Mouse (Mus musculus) heart, adult 9 months (tissue): ENCODE measurements around the gene Cpne9.
A peak's percentile ranks its signal among the peaks of the same experiment; 100 is the strongest.
"Not testable (repeated sequence)": the region's sequence is repeated elsewhere in the genome, so short reads cannot be mapped to it uniquely, and the experiment has no call there.

ENCODE experiments used
- DNase-seq, 2 experiments: peaks; one replicate each; pipeline ENCODE4 v3.0.0; 2022; ENCODE audit warnings: low spot score in 2 of 2

Gene Cpne9

GRCm38 (mm10) chr6:113289346-113289745 lies 7.2 kb downstream of the Cpne9 start:
- DNase-seq: no peak

GRCm38 (mm10) chr6:113290346-113290745 lies 8.2 kb downstream of the Cpne9 start:
- DNase-seq: no peak

GRCm38 (mm10) chr6:113292938-113293337 lies 10.8 kb downstream of the Cpne9 start:
- DNase-seq: no peak

GRCm38 (mm10) chr6:113296046-113296445 lies 13.9 kb downstream of the Cpne9 start:
- DNase-seq: no peak

- DNase-seq: no peak
These were observed 14.5 kb downstream of the Cpne9 start for GRCm38 (mm10) chr6:113296639-113297038.

- no peak for DNase-seq
These were observed 19.2 kb downstream of the Cpne9 start for GRCm38 (mm10) chr6:113301350-113301749.

- no peak for DNase-seq
These were observed 20.2 kb downstream of the Cpne9 start for GRCm38 (mm10) chr6:113302258-113302657.

GRCm38 (mm10) chr6:113306322-113306985 lies 24.3 kb downstream of the Cpne9 start:
- DNase-seq: peak; percentile 100

GRCm38 (mm10) chr6:113306986-113307349 lies 24.9 kb downstream of the Cpne9 start, which contains the start of gene Brpf1:
TSS of gene Brpf1 (plus strand) at chr6:113307137.
- no peak for DNase-seq

GRCm38 (mm10) chr6:113307481-113308121 lies 25.5 kb downstream of the Cpne9 start:
- DNase-seq: peak; percentile 40 to 57

- DNase-seq: no peak
These were observed 26.0 kb downstream of the Cpne9 start for GRCm38 (mm10) chr6:113308141-113308540.

- DNase-seq: no peak
These were observed 33.9 kb downstream of the Cpne9 start for GRCm38 (mm10) chr6:113315972-113316371.

GRCm38 (mm10) chr6:113326533-113327315 lies 44.6 kb downstream of the Cpne9 start, which contains the start of gene Ogg1:
TSS of gene Ogg1 (plus strand) at chr6:113326972.
- peak; percentile 99 to 100 for DNase-seq

GRCm38 (mm10) chr6:113329396-113329795 lies 47.3 kb downstream of the Cpne9 start:
- no peak for DNase-seq

- DNase-seq: peak in 1 of 2 experiments; percentile 30
These were observed 48.4 kb downstream of the Cpne9 start for GRCm38 (mm10) chr6:113330547-113330946.

- DNase-seq: no peak
These were observed 49.6 kb downstream of the Cpne9 start for GRCm38 (mm10) chr6:113331721-113332120.

GRCm38 (mm10) chr6:113332734-113333133 lies 50.6 kb downstream of the Cpne9 start:
- DNase-seq: not testable (repeated sequence)

GRCm38 (mm10) chr6:113333137-113333950 lies 51.2 kb downstream of the Cpne9 start:
- DNase-seq: peak; percentile 28 to 56

GRCm38 (mm10) chr6:113334216-113334615 lies 52.1 kb downstream of the Cpne9 start:
- DNase-seq: no peak

GRCm38 (mm10) chr6:113336852-113337620 lies 54.9 kb downstream of the Cpne9 start:
- peak in 1 of 2 experiments; percentile 52 for DNase-seq

GRCm38 (mm10) chr6:113341574-113341973 lies 59.5 kb downstream of the Cpne9 start:
- peak in 1 of 2 experiments; percentile 57 for DNase-seq
